Mouse (Mus musculus): Measurements from ENCODE around the gene Prokr2. TPM values are rescaled to one million over a fixed set of nuclear protein-coding genes. Genes with fewer than 3 reads are reported as not detected.
"Not testable (repeated sequence)": the region's sequence is repeated elsewhere in the genome, so short reads cannot be mapped to it uniquely, and the experiment has no call there.

Prokr2 gene
- polyA plus RNA-seq, 1 experiment, result 0.10 TPM

DNA sequence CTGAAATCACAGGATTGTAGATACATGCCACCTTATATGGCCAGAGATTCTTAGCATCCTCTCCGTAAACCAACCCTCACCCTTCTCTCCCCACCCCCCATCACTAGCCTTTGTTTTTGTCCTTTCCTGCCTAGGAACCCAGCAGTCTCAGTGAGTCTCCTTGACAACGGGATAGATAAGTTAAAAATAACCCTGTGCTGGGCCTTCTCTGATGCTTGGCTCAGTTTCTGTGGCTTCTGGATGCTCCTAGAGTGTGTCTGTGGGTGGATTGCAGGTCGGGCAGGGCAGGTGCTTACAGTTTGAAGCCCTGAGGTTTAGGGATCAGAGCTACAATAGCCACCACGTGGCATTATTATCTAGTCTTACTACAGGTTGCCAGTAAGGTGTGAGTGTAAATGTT, 93.2 kb downstream of the Prokr2 start:
- Histone ChIP-seq H3K36me3 (replicated peaks; ENCODE audit: low read length) (peaks cover 73% of the 10 kb centered on the region), H3K4me1 (peaks cover 88% of the 10 kb centered on the region), H3K4me3 (replicated peaks) (peak overlapping the region; percentile 66), H3K9me3 (no peaks in the 10 kb centered on the region), H3K27me3 (replicated peaks) (no peaks in the 10 kb centered on the region)
- TF ChIP-seq GATA1 (IDR thresholded peaks at IDR 0.05; ENCODE audit: borderline replicate concordance, low read length) (no peak), FLI1 (IDR thresholded peaks at IDR 0.05; ENCODE audit: low read length) (no peak)

DNA sequence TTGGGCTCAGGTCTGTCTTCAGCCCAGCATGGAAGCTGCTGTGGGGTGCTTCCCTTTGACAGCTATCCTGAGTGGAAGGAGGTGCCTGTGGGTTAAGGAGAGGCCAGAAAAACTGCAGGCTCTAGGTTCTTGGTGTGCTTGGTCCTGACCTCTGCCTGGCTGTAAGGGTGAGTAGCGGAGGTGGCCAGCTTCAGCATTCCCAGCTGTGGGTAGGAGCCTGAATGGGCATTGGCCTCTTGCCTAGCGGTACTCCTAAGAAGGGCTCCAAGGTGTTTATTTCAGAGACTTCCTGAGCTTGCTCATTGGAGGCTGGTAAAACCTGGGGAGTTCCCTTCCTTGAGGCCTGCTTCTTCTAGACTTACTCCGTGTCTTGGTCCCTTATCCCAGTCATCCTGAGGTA, 94.0 kb downstream of the Prokr2 start:
- H3K36me3 ChIP-seq (replicated peaks; ENCODE audit: low read length), result peaks cover 70% of the 10 kb centered on the region
- peaks cover 93% of the 10 kb centered on the region for H3K4me1 ChIP-seq
- TF ChIP-seq GATA1 (IDR thresholded peaks at IDR 0.05; ENCODE audit: borderline replicate concordance, low read length) (no peak), FLI1 (IDR thresholded peaks at IDR 0.05; ENCODE audit: low read length) (no peak)
- peak overlapping the region; percentile 62 for H3K4me3 ChIP-seq (replicated peaks)
- no peaks in the 10 kb centered on the region for H3K27me3 ChIP-seq (replicated peaks)
- no peaks in the 10 kb centered on the region for H3K9me3 ChIP-seq

DNA sequence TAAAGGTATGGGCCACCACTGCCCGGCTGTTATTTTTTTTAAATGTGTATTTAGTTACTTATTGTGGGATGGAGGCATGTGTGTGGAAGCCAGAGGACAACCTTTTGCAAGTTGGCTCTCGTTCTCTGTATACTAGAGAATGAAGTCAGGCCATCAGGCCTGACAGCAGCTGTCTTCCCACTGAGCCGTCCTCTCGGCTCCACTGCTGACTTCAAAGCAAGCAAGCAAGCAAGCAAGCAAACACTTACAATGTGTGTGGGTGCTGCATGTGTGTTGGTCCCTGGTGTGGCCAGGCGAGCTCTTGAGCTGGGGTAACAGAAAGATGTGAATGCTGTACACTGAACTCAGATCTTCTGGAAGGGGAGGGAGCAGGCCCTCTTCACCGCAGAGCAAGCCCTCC, 94.4 kb downstream of the Prokr2 start:
- TF ChIP-seq GATA1 (IDR thresholded peaks at IDR 0.05; ENCODE audit: borderline replicate concordance, low read length), result no peak
- TF ChIP-seq FLI1 (IDR thresholded peaks at IDR 0.05; ENCODE audit: low read length), result no peak
- Histone ChIP-seq H3K27me3 (replicated peaks) (no peaks in the 10 kb centered on the region), H3K4me1 (peaks cover 92% of the 10 kb centered on the region), H3K36me3 (replicated peaks; ENCODE audit: low read length) (peaks cover 68% of the 10 kb centered on the region), H3K4me3 (replicated peaks) (peak overlapping the region; percentile 62), H3K9me3 (no peaks in the 10 kb centered on the region)

DNA sequence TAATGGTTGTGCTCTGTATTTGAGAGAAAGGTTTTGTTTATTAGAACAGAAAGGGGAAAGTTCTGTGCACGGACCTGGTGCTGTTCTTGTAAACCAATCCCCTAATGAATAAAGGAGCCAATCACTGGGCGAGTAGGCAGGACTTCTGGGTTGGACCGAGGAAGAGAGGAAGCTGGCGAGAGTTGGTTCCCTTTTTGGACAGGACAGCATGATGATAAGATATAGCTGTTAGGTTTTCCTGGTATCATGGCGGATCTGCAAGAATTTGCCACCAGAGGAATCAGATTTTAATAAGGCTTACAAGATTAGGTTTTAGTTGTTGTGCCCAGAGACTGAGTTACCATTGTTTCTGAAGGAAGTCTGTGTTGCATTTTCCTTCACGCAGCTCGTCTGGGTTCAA, 96.0 kb downstream of the Prokr2 start:
- H3K36me3 ChIP-seq (replicated peaks; ENCODE audit: low read length), result peaks cover 67% of the 10 kb centered on the region
- H3K9me3 ChIP-seq; H3K4me3 ChIP-seq (replicated peaks); H3K27me3 ChIP-seq (replicated peaks): not testable (repeated sequence)
- peaks cover 92% of the 10 kb centered on the region for H3K4me1 ChIP-seq

Other genes starting within 250 kb of the Prokr2 start
- 0.23 TPM in 1 of 2 replicates, not detected in the other for gene Slc23a2, start 240.3 kb downstream of the Prokr2 start, polyA plus RNA-seq (2012; ENCODE audit: insufficient read depth, low replicate concordance)
- gene Tmem230, start 137.6 kb downstream of the Prokr2 start, polyA plus RNA-seq (2012; ENCODE audit: insufficient read depth, low replicate concordance), result 23.1 and 24.3 TPM in 2 replicates
- gene Pcna, start 132.1 kb downstream of the Prokr2 start, polyA plus RNA-seq (2012; ENCODE audit: insufficient read depth, low replicate concordance), result 6.9 and 19.1 TPM in 2 replicates
- gene Cds2, start 122.3 kb downstream of the Prokr2 start, polyA plus RNA-seq (2012; ENCODE audit: insufficient read depth, low replicate concordance), result 13.8 and 21.9 TPM in 2 replicates
- 0.64 and 5.3 TPM in 2 replicates for gene Gpcpd1, start 202.3 kb upstream of the Prokr2 start, polyA plus RNA-seq (2012; ENCODE audit: insufficient read depth, low replicate concordance)

All from megakaryocyte, embryonic 14.5 days (primary cell).